Mouse (Mus musculus): ENCODE measurements around the gene Med13l.

DNA sequence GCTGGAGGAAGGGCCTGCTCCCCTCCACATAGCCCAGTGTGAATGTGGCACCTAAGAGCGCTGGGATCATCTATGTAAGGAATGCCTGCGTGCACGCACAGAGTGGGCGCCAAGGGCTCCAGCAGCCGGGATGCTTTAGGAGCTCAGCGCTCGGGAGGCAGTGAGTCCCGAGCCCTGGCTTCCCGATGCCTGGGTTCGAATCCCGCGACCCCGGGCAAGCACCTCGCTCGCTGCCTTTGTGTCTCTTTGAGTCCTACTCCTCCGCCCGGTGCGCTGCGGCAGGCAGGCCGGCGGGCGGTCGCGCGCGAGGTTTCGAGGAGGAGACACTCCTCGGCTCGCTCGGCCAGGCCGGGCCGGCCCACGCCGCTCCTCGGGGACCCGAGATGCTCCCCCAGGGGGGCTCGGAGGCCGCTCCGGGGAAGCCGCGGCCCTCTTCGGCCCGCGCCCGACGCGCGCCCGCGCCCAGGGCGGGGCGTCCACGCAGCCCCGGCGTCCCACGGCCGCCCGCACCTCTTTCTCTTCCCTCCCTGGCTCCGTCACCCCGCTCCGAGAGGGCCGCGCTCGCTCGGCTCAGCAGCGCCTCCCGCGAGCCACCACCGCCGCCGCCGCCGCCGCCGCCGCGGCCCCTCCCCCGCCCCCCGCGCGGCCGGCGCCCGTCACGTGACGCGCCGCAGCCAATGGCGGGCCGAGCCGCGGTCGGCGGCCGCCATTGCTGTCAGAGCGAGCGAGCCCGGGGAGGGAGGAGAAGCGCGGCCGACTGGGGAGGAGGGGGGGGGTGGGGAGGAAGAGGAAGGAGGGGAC is 695 bp upstream of the Med13l start:
- TF ChIP-seq POLR2A (IDR thresholded peaks at IDR 0.05; ENCODE audit: control insufficient read depth, low read depth, low read length) (no peak), CTCF (IDR thresholded peaks at IDR 0.05; ENCODE audit: control insufficient read depth, insufficient read depth, insufficient replicate concordance, low read depth, low read length) (no peak)

Data from testis, adult 2 months (tissue).